Mouse (Mus musculus): ENCODE measurements at regions not wholly inside any gene's neighbourhood (a gene's known extent, or its start where the extent isn't known, plus 50 kb on each side); places are given as distances from the start of the nearest gene placed in this dataset.

DNA sequence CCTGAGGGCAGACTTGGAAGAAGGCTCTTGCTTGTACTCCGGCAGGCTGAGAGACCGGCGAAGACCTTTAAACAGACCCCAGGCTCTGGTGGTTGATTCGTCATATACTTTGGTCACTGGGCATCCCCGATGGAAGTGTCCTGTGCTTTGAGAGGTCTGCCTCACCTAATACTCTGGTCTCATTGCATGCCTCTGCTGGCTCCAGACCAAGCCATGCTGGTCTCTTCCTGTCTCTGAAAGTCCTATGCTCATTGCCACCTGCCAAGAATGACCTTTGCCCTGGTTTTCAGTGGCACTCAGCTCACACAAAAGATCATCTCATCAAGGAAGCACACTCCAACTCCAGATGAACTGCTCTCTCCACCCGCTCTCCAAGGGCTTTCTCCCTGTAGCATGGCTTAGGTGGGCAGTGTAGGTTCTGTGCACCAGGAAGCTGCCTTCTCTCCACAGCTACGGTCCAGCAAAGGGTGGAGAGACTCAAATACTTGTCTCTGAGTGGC is 126.0 kb upstream of the Rcn1 start:
- DNase-seq (ENCODE audit: low read depth in 3 of 3, low spot score in 3 of 3) (no peak), ATAC-seq (ENCODE audit: insufficient read depth) (no peak)
- 67% methylated on average over 7 of the region's 7 CpGs for WGBS (ENCODE audit: insufficient replicate concordance)

DNA sequence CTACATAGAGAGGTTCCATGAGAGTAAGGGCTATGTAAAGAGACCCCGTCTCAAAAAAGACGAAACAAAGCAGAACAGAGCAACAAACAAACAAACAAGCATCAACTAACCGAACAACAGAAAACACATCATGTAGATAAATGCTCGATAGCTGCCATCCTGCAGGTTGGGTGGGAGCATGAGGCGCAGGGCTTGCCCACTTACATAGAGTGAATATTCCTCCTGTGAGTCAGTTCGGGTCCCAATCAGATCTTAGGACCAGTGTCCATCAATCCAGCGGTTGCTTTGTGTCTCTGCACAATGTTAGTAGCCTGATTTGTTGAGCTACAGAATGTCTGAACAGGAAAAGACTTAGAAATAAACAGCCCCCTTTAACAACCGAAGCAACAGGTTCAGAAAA is 129.4 kb upstream of the Rcn1 start:
- DNase-seq (ENCODE audit: low read depth in 3 of 3, low spot score in 3 of 3) = no peak
- Histone ChIP-seq H3K4me3 (ENCODE audit: insufficient read depth in 1 of 2, low read depth in 2 of 2, low read length in 2 of 2) (no peak overlapping the region), H3K4me1 (replicated peaks; ENCODE audit: control insufficient read depth in 2 of 2, insufficient read depth in 2 of 2, low read length in 1 of 2) (no peaks in the 10 kb centered on the region), H3K4me2 (ENCODE audit: low read depth) (no peak overlapping the region), H3K27me3 (ENCODE audit: control insufficient read depth, insufficient read depth, low read length) (no peaks in the 10 kb centered on the region), H3K9ac (replicated peaks) (no peak overlapping the region), H3K36me3 (replicated peaks; ENCODE audit: control insufficient read depth, insufficient read depth, low read depth) (no peaks in the 10 kb centered on the region), H3K9me3 (ENCODE audit: control insufficient read depth, low read length) (no peaks in the 10 kb centered on the region), H3K27ac (no peak overlapping the region)
- TF ChIP-seq EP300 (IDR thresholded peaks at IDR 0.05; ENCODE audit: low read depth) (no peak), CTCF (IDR thresholded peaks at IDR 0.05; ENCODE audit: low read depth) (no peak)
- WGBS (ENCODE audit: insufficient replicate concordance) = 71% methylated on average over 8 of the region's 8 CpGs
- no peak for ATAC-seq (ENCODE audit: insufficient read depth)

More for the DNA sequence above, 126.0 kb upstream of the Rcn1 start:
- H3K4me2 ChIP-seq (ENCODE audit: low read depth) = no peak overlapping the region
- no peak overlapping the region for H3K27ac ChIP-seq
- no peaks in the 10 kb centered on the region for H3K9me3 ChIP-seq (ENCODE audit: control insufficient read depth, low read length)
- no peaks in the 10 kb centered on the region for H3K27me3 ChIP-seq (ENCODE audit: control insufficient read depth, insufficient read depth, low read length)
- TF ChIP-seq EP300 (IDR thresholded peaks at IDR 0.05; ENCODE audit: low read depth) (no peak), CTCF (IDR thresholded peaks at IDR 0.05; ENCODE audit: low read depth) (no peak)
- no peaks in the 10 kb centered on the region for H3K4me1 ChIP-seq (replicated peaks; ENCODE audit: control insufficient read depth in 2 of 2, insufficient read depth in 2 of 2, low read length in 1 of 2)
- no peak overlapping the region for H3K4me3 ChIP-seq (ENCODE audit: insufficient read depth in 1 of 2, low read depth in 2 of 2, low read length in 2 of 2)
- no peaks in the 10 kb centered on the region for H3K36me3 ChIP-seq (replicated peaks; ENCODE audit: control insufficient read depth, insufficient read depth, low read depth)
- no peak overlapping the region for H3K9ac ChIP-seq (replicated peaks)

DNA sequence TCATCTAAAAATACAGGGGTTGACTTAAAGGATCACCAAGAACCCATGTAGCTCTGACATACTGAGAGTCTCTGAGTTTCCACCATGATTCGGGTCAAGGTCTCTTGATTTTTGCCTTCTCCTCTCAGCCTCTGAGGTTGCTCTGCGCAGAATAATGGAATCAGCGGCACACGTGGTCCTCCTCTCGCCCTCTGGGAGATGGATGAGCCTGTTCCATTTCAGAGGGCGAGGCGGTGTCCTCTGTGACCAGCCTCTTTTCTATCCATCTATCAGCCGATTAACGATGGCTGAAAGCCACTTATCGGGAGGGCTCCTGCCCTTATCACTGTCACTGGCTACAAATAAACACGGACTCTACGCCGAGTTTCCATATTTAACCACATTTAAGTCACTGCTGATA is 124.6 kb upstream of the Pax6 start:
- no peak overlapping the region for H3K27ac ChIP-seq
- 75% methylated on average over 13 of the region's 13 CpGs for WGBS (ENCODE audit: insufficient replicate concordance)
- H3K4me2 ChIP-seq (ENCODE audit: low read depth) = no peak overlapping the region
- TF ChIP-seq EP300 (IDR thresholded peaks at IDR 0.05; ENCODE audit: low read depth) (no peak), CTCF (IDR thresholded peaks at IDR 0.05; ENCODE audit: low read depth) (no peak)
- ATAC-seq (ENCODE audit: insufficient read depth) = no peak
- no peak overlapping the region for H3K9ac ChIP-seq (replicated peaks)
- DNase-seq (ENCODE audit: low read depth in 3 of 3, low spot score in 3 of 3) = no peak
- H3K36me3 ChIP-seq (replicated peaks; ENCODE audit: control insufficient read depth, insufficient read depth, low read depth) = no peaks in the 10 kb centered on the region
- no peaks in the 10 kb centered on the region for H3K9me3 ChIP-seq (ENCODE audit: control insufficient read depth, low read length)
- no peak overlapping the region for H3K4me3 ChIP-seq (ENCODE audit: insufficient read depth in 1 of 2, low read depth in 2 of 2, low read length in 2 of 2)
- H3K27me3 ChIP-seq (ENCODE audit: control insufficient read depth, insufficient read depth, low read length) = no peaks in the 10 kb centered on the region
- no peaks in the 10 kb centered on the region for H3K4me1 ChIP-seq (replicated peaks; ENCODE audit: control insufficient read depth in 2 of 2, insufficient read depth in 2 of 2, low read length in 1 of 2)

DNA sequence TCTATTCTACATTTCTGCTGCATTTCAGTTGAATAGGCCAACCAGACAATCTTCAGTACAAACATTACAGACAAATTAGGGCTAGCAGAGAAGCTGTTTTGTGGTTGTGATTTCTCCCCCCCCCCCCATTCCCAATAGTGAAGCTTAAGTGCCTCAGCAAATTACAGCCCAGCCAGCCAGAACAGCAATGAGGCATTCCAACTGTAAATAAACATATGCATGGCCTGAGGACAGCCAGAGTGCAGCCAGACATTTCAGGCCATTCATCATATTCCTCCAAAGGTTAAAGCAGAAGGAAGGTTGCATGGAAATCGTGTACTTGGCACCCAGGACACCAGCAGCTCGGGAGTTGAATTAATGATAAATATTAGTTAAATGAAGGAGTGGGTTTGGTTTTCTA is 116.6 kb upstream of the Pax6 start:
- 43% methylated on average over 2 of the region's 2 CpGs for WGBS (ENCODE audit: insufficient replicate concordance)
- TF ChIP-seq CTCF (IDR thresholded peaks at IDR 0.05; ENCODE audit: low read depth) = no peak
- TF ChIP-seq EP300 (IDR thresholded peaks at IDR 0.05; ENCODE audit: low read depth) = no peak
- Histone ChIP-seq H3K36me3 (replicated peaks; ENCODE audit: control insufficient read depth, insufficient read depth, low read depth) (no peaks in the 10 kb centered on the region), H3K4me3 (ENCODE audit: insufficient read depth in 1 of 2, low read depth in 2 of 2, low read length in 2 of 2) (no peak overlapping the region), H3K9ac (replicated peaks) (no peak overlapping the region), H3K9me3 (ENCODE audit: control insufficient read depth, low read length) (no peaks in the 10 kb centered on the region), H3K4me2 (ENCODE audit: low read depth) (no peak overlapping the region), H3K4me1 (replicated peaks; ENCODE audit: control insufficient read depth in 2 of 2, insufficient read depth in 2 of 2, low read length in 1 of 2) (no peaks in the 10 kb centered on the region), H3K27me3 (ENCODE audit: control insufficient read depth, insufficient read depth, low read length) (no peaks in the 10 kb centered on the region), H3K27ac (no peak overlapping the region)
- ATAC-seq (ENCODE audit: insufficient read depth) (no peak), DNase-seq (ENCODE audit: low read depth in 3 of 3, low spot score in 3 of 3) (no peak)

DNA sequence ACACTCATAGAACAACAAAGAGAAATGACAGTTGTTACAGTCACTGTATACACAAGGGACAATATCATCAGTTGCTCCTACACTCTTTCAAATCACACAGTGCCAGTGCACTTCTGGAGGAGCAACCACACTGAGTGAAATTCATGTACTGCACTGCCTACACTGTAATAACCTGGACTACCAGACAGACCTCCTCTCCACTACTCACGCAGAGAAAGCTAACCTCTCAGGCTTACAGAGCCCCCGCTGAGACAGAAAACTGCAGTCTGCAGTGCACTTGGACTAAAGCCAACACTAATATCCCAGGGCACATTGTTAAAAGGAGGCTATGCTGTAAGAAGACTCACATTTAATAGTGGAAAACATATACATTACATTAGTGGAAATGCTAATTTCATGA is 81.9 kb upstream of the Pax6 start:
- Histone ChIP-seq H3K4me3 (ENCODE audit: insufficient read depth in 1 of 2, low read depth in 2 of 2, low read length in 2 of 2) (no peak overlapping the region), H3K9me3 (ENCODE audit: control insufficient read depth, low read length) (no peaks in the 10 kb centered on the region), H3K4me2 (ENCODE audit: low read depth) (no peak overlapping the region), H3K36me3 (replicated peaks; ENCODE audit: control insufficient read depth, insufficient read depth, low read depth) (no peaks in the 10 kb centered on the region), H3K27me3 (ENCODE audit: control insufficient read depth, insufficient read depth, low read length) (no peaks in the 10 kb centered on the region), H3K9ac (replicated peaks) (no peak overlapping the region), H3K4me1 (replicated peaks; ENCODE audit: control insufficient read depth in 2 of 2, insufficient read depth in 2 of 2, low read length in 1 of 2) (no peaks in the 10 kb centered on the region), H3K27ac (no peak overlapping the region)
- WGBS (ENCODE audit: insufficient replicate concordance) = 63% methylated on average over 2 of the region's 2 CpGs
- TF ChIP-seq CTCF (IDR thresholded peaks at IDR 0.05; ENCODE audit: low read depth) (no peak), EP300 (IDR thresholded peaks at IDR 0.05; ENCODE audit: low read depth) (no peak)
- ATAC-seq (ENCODE audit: insufficient read depth) = no peak
- no peak for DNase-seq (ENCODE audit: low read depth in 3 of 3, low spot score in 3 of 3)
